Mouse (Mus musculus): ENCODE data around the gene Cryba4. TPM values are rescaled to one million over a fixed set of nuclear protein-coding genes. Genes with fewer than 3 reads are reported as not detected.

Gene Cryba4
- total RNA-seq (2015; ENCODE audit: low replicate concordance), result 3.3 TPM in 1 of 2 replicates, not detected in the other
- not detected in 2 replicates for total RNA-seq (2017; ENCODE audit: low replicate concordance)

DNA sequence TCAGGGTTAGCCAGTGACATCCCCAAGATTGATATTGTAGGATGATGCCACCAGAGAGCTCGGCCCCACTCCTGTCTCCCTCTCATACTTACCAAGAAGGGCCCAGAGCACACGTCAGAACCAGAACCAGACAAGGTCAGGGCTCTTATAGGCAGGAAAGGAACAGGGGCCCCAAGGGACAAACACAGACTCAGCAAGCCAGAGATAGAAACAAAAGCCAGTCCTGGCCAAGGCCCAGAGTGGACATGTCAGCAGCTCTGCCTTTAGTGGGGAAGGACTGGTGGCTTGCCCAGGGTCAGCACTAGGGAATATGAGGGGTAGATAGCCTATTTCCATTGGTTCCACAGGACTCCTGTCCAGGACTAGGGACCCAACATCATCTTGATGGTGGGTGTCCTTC, at the start of gene Cryba4:
TSS of gene Cryba4 (minus strand) at position 119 of the 400 bp plus-strand sequence.
- no peak for ATAC-seq (replicated peaks; ENCODE audit: low FRiP score, poor library complexity, severe bottlenecking)

DNA sequence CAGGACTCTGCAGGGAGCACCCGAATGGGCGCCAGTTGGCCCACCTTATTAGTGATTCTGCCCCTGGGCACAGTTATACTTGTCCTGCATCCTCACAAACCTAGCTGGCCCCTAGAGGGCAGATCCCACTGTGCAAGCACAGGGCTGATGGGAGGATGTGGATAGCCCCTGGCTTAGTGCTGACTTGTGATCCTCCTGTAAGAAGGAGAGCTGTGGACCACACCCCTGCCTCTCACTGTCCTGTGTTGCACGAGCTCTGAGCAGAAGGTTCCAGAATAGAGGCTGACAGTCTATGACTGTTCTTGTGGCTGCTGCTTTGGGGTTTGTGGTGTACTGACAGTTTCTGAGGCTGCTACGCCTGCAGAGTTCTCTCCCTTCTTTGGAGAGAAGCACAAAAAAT, 49.4 kb upstream of the Cryba4 start:
- ATAC-seq (replicated peaks; ENCODE audit: low FRiP score, poor library complexity, severe bottlenecking), result no peak

DNA sequence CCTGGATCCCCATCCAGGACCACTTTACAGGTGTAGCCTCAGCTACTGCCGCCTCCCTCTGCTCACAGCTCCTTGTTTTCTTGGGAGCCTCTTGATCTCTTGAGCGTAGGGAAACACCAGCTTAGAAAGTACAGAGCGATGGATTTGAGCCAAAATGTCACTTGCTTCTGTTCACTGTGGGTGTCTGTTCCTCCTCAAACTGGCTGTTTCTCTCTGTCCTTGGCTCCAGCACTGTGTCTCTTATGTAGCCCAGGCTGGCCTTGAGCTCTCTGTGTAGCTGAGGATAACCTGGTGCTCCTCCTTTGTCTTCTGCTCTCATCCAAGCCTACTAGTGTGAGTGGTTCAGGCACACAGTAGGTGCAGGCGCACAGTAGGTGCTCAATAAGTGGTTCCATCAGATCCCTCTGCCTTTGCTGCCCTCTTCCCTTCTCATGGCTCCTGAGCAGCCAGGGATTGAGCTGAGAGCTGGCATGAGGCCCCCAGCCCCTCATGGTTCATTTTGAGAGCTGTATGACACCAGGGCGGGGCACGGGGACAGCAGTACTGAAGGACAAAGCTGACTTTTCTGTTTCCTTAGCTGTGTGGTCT, 48.5 kb upstream of the Cryba4 start:
- no peak for ATAC-seq (replicated peaks; ENCODE audit: low FRiP score, poor library complexity, severe bottlenecking)

DNA sequence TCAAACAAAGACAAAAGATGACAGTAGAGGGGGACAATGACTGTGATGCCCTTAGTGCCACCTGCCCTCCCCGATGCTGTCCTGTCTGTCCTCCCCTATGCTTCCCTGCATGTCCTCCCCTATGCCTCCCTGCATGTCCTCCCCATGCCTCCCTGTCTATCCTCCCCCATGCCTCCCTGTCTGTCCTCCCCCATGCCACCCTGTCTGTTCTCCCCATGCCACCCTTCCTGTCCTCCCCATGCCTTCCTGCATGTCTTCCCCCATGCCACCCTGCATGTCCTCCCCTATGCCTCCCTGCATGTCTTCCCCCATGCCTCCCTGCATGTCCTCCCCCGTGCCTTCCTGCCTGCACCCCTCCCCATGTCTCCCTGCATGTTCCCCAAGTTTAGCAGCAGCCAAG, 47.8 kb upstream of the Cryba4 start:
- ATAC-seq (replicated peaks; ENCODE audit: low FRiP score, poor library complexity, severe bottlenecking), result no peak

DNA sequence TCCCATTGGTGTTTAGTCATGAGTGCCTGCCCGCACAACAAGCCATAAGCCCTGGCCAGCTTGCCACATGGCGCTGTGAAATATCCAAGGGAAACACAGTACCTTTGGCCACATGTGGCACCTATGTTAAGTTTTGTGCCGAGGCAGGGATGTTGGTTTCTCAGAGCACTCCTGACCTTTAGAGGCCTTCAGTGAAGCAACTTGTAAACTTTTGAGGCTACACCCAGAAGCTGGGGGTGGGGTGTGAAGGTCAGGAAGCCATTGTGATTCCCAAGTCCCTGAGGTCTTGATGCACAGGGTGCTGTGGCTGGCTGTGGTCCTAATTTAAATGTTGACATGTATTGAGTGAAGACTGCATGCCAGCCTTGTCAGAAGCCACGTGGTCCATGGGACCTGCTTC, 47.1 kb upstream of the Cryba4 start:
- ATAC-seq (replicated peaks; ENCODE audit: low FRiP score, poor library complexity, severe bottlenecking), result no peak

DNA sequence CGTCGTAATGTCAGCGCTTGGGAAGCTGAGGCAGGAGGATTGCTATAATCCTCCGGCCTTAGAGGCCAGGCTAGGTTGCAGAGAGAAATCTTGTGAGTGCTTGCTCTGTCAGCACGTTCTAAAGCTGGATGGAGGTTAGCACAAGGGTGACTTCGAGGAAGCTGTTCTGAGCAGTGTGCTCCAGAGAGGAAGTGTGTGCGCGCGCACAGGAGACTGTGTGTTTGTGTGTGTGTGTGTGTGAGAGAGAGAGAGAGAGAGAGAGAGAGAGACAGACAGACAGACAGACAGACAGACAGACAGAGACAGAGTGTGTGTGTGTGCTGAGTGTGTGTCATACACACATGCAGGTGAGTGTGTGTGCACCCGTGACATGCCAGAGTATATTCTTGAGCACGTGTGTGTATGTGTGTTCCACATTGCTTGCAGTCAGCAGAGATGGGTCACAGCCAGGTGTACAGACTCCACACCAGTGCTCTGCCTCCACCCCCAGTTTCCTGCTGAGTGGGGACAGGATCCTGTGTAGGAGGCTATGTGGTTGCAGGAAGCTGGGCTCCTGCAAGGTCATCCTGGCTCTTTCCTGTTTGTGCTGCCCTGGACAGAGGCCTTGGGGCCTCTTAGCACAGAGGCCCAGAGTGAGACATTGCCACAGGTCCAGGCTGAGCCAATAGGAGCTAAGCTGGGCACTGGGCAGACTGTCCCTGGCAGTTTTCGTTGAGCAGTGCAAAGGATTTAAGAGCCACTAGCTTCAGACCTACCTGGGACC, 46.1 kb upstream of the Cryba4 start:
- ATAC-seq (replicated peaks; ENCODE audit: low FRiP score, poor library complexity, severe bottlenecking), result no peak

DNA sequence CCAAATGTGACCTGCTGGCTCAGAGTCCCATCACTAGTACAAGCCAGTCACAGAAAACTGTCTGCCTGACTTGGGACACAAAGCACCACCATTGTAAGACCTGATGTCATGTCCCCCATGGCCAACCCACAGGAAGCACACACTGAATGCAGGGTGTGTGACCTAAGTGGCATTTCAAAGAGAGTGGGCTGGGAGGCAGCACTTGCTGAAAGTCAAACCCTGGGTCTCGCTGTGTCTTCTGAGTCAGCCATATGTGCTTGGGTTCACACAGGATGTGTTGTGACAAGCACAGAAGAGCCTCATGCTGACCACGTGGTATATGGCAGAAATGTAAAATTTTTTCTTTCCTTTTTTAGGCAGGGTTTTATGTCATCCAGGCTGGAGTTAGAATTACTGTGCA, 44.9 kb upstream of the Cryba4 start:
- ATAC-seq (replicated peaks; ENCODE audit: low FRiP score, poor library complexity, severe bottlenecking), result no peak

DNA sequence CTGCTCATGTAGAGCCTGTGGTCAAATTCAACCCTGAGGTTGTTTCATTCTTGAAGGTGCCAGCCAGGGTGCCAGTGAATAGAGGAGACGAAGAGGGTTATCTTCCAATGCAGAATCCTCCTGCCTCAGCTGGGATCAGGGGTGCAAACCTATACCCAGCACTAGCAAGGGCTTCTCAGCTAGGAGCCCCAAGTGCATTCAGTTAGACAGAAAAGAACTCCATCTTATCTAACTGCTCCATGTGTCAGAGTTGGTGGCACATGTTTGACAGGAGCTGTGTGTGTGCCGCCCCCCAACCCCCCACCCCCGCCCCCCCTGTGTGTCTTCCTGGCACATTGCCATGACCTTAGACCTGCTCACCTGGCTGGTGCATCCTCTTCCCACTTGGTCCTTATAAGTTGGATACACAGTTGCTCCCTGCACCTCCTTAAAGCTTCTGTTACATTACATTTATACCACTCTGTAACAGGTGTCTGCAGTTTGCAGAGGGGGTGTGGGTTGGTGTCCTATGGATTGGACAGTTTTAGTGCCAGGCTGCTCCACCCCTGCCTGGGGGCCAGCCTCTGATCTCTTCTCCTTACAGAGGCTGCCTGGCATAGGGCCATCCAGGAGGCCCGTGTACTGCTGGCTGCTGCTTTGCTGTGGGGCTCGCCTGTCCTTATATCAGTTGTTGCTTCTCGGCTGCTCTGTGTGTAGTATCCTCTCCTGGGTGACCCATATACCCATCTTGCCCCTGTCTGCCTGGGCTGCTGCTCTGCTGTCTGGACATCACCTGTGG, 44.3 kb upstream of the Cryba4 start:
- ATAC-seq (replicated peaks; ENCODE audit: low FRiP score, poor library complexity, severe bottlenecking), result 0 out of 2 replicates have a peak, but pooled peaks have one; percentile 27

DNA sequence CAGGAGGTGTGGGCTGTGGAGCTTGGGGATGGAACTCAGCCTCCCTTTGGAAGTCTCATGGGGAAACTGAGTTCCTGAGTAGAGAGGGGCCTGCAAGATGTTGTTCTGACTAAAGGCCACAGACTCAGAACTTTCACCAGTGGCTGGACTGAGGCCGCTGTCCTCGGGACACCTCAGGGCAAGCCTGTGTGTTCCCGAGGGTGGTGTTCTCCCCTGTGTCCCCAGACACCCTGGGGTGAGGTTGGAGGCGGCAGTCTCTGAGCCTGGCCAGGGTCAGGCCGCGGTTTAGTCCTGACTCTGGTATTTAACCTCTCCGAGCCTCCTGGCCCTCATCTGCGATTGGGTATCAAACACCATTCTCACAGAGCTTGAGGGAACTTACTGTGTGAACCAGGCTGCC, 43.2 kb upstream of the Cryba4 start:
- no peak for ATAC-seq (replicated peaks; ENCODE audit: low FRiP score, poor library complexity, severe bottlenecking)

DNA sequence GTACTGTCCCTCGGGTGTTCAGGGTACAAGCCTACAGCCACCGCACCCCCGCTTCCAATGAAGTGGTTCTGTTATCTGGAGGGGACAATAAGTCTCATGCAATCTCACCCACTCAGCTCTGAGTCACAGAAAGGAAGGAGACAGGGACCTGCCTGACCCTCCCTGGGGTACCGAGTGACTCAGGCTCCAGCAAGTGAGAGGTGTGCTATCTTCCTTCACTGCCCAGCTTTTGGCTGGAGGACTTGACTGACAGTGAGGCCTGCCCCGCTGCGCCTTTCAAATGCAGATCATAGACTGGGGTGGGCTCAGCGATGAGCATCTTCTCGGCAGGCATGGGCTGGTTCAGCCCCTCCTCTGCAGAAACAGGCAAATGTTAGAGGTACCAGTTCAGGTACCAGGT, 42.8 kb upstream of the Cryba4 start:
- ATAC-seq (replicated peaks; ENCODE audit: low FRiP score, poor library complexity, severe bottlenecking), result no peak

DNA sequence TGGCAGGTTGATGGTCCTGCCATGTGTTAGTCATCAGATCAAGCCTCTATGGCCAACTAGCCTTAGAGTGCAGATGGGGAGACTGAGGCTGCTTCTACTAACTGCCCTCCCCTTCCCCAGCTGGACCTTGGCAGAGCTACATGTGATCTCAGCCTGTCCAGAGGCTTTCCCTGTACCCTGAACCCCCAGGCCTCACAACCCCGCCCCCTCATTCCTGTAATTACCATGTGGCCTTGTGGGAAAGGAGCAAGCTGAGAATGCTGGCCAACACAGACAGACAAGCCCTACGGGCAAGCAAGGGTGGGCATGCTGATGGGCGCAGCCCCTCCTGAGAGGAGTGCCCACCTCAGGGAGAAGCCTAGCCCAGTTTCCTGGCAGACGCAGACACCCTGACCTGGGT, 42.4 kb upstream of the Cryba4 start:
- no peak for ATAC-seq (replicated peaks; ENCODE audit: low FRiP score, poor library complexity, severe bottlenecking)

DNA sequence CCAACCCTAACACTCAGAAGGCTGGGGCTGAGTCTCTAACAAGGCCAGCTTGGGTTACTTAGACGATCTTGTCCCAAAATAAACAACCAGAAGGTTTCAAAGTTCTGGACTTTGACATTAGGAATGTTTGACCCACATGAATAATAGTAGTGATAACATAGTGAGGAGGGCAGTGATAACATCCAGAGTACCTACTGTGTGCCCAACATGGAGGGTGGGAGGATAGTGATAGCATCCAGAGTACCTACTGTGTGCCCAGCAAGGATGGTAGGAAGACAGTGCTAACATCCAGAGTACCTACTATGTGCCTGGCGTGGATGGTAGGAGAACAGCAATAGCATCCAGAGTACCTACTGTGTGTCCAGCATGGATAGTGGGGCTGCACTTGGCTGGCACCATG, 41.5 kb upstream of the Cryba4 start:
- no peak for ATAC-seq (replicated peaks; ENCODE audit: low FRiP score, poor library complexity, severe bottlenecking)

DNA sequence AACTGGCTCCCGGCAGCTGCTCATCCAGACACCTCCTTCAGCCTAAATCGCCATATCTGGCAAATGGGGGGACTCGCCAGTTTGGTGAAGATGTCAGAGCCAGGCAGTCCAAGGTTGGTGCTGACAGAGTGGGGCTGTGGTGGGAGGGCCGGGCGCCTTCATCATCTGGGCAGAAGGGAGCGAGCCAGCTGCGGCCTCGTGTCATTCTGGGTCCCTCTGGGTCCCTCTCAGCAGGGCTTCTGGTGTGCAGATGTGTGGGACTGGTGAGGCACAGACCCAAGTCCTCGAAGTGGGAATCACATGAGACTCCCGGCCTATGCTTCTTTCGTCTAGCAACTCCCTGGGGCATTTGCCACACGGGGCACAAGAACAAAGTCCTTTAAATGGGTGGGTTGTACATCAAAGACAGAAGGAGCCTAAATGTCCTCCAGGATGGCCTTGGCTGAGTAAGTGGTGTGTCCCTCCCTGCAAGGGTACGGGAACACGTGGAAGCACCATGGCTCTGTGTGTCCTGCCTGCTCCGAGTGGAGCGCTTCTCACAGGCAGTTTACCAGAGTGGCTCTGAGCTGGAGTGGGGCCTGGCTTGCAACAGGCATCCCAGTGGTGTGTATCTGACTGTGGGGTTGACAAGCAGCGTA, 40.1 kb upstream of the Cryba4 start:
- no peak for ATAC-seq (replicated peaks; ENCODE audit: low FRiP score, poor library complexity, severe bottlenecking)

DNA sequence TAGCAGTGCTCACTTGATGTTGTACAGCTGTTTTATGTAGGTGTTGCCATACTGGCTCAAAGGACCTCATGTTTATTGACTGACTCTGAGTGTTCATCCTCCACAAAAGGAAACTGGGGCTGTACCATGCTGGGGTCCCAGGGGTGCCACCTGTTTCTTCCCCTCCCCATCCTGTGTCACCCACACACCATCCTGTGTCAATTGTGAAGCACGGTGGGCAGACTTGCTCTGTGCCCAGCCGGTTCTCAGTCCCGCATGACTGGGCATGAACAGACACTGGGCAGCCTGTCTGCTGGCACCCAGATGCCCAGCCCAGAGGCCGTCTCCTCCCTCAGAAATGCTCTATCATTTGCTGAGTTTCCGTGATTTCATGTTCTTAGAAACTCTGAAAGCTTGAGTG, 39.5 kb upstream of the Cryba4 start:
- ATAC-seq (replicated peaks; ENCODE audit: low FRiP score, poor library complexity, severe bottlenecking), result no peak

DNA sequence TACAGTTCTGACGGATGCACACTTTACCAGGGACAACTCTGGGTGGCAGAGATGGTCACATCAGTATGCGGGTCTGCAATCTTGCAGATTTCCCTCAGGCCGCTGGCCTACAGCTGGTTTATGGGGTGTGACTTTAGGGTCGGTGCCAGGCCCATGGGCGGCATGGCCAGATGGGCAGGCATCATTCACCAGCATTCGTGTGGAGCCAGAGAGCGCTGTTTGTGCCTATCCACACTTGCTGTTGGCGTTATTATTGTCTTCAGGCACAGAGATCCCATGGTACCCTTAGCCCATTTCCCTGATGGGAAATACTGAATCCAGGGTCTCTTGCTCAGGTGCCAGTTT, 38.2 kb upstream of the Cryba4 start:
- no peak for ATAC-seq (replicated peaks; ENCODE audit: low FRiP score, poor library complexity, severe bottlenecking)

DNA sequence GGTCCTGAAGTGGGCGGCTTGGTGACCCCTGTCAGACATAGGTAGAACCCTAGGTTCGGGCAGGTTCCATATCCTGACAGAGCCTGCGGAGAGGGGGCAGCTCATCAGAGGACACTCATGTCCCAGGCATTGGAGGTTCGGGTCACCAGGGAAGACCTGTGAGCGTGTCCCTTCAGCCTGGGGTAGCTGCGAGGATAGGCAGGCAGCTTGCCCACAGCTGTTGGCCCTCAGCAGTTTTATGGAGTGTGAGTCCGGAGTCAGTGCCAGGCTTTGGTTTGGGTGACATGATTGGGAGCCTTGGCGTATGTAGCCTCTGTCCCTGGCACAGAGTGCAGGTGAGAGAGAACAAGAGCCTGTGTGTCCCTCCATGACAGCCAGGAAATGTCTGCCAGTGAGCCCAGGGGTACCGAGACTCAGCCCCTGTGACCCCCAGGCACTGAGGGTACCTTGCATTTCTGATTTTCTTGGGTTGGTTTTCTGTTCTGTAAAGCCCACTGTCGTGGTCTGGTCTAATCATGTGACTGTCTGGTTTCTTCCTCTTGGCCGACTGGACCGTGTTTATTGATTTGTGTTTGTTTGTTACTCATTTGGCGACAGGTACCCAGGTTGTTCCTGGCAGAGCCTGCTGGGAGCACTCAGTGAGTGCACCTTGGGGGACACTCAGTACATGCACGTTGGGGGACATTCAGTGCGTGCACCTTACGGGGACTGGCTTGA, 37.7 kb upstream of the Cryba4 start:
- ATAC-seq (replicated peaks; ENCODE audit: low FRiP score, poor library complexity, severe bottlenecking), result no peak

DNA sequence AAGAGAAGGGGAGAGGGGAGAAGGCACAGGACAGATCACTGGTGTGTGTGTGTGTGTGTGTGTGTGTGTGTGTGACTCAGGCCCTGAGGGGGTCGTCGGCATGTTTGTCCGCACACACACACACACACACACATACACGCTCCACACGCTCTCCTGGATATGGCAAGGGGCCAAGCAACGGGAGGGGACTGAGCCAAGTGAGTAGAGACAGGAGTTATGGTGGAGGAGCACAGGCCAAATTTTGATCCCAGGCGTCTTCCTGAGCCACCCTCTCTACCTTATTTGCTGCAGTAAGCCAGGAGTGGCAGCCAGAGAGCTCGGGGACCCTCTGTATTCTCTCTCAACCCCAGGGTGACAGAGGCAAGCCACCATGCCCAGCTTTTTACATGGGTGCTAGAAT, 36.9 kb upstream of the Cryba4 start:
- no peak for ATAC-seq (replicated peaks; ENCODE audit: low FRiP score, poor library complexity, severe bottlenecking)

DNA sequence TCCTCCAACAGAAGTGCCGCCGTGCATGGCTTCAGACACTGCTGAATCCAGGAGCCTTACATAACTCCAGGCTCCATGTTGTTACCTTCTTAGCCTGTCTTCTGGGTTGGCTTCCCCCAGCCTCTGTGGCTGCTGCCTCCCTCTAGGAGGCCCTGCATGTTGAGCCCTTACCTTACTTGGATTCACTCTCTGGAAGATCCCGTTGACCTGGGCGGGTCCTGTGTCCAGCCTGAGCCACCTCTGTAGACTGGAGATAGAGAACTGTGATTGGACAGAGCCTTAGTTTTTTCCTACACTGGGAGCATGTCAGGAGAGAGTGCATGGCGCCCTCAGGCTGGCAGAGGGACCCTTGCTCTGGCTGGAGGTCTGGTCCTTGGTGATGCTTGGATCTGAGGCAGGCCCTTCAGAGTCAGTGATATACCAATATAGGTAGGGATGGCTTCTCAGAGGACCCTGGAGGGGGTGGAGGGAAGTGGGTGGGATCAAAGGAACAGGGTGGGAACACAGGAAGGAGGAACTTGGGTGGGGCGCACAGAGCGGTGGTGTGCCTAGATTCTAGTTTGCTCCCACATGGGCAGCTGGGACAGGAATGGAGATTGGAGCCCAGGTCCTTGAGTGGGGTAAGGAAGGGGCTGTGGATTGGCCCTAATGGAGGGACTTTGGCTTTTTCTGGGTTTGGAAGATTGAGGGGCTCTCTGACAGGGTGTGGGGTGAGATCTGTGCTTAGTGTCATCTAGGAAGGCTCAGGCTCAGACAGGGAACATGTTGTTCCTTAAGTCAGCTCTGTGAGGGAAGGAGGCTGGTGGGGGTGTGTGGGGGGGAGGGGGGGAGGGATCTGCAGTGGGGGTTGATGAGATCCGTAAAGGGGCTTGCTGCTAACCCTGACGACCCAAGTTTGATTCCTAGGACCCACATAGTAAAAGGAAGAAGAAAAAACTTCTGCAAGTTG, 36.1 kb upstream of the Cryba4 start:
- no peak for ATAC-seq (replicated peaks; ENCODE audit: low FRiP score, poor library complexity, severe bottlenecking)

DNA sequence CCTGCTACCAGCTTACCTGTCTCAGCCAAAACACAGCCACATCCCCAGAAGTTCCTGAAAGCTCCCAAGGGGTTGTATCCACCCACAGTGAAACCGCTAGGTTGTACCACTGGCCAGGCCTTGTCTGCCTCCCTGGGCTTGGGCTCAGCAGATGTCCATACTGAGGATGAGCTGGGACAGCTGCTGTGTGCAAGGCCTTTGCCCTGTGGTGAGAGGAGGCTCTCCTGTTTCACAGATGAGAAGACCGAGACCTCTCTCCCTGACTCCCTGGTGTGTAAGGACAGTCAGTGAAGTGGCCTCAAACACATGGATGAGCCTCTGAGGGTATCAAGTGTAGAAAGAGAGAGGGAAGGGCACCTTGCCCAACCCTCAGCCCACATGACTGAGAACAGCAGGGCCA, 35.3 kb upstream of the Cryba4 start:
- no peak for ATAC-seq (replicated peaks; ENCODE audit: low FRiP score, poor library complexity, severe bottlenecking)
